Mouse (Mus musculus): ENCODE data around the gene Wsb2. TPM values are rescaled to one million over a fixed set of nuclear protein-coding genes. Genes with fewer than 3 reads are reported as not detected.

The Wsb2 gene
- polyA plus RNA-seq, 1 experiment from 2014 or later = 69.8 TPM

DNA sequence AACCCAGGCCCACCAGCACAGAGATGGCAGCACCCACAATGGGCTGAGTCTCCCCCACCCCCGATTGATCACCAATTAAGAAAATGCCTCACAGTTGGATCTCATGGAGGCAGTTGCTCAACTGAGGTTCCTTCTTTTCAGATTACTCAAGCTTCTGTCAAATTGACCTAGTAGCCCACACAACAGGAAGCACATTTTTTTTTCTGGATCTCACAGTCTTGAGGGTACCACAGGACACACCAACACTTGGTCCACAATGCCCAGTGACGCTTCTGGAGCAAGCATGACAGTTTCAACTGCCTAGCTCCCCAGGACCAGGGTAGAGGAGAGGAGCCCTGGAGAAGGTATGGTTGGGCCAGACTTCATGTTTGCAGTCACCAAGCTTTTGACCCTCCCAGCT is 60.3 kb downstream of the Wsb2 start:
- no peak for ATAC-seq (ENCODE audit: borderline replicate concordance, extremely low read depth, low FRiP score, low TSS enrichment)
- no peak overlapping the region for H3K4me2 ChIP-seq

More for the DNA sequence above, 60.3 kb downstream of the Wsb2 start:
- Histone ChIP-seq H3K27ac (no peak overlapping the region), H3K36me3 (no peaks in the 10 kb centered on the region), H3K4me1 (peaks cover 8% of the 10 kb centered on the region), H3K27me3 (peaks cover 45% of the 10 kb centered on the region), H3K4me3 (no peak overlapping the region), H3K9ac (no peak overlapping the region), H3K9me3 (no peaks in the 10 kb centered on the region)
- 75% methylated on average over 2 of the region's 2 CpGs for WGBS

Other genes starting within 250 kb of the Wsb2 start
- gene Suds3, start 241.2 kb upstream of the Wsb2 start, polyA plus RNA-seq (2015; fragmentation: Nextera tagmentation; extraction: Ambion mirVana) = 74.0 and 78.8 TPM in 2 replicates
- 22.4 and 27.3 TPM in 2 replicates for gene Taok3, start 237.2 kb upstream of the Wsb2 start, polyA plus RNA-seq (2015; fragmentation: Nextera tagmentation; extraction: Ambion mirVana)
- gene Pebp1, start 69.7 kb upstream of the Wsb2 start, polyA plus RNA-seq (2015; fragmentation: Nextera tagmentation; extraction: Ambion mirVana) = 726 and 749 TPM in 2 replicates
- 15.8 and 16.6 TPM in 2 replicates for gene Vsig10, start 38.2 kb upstream of the Wsb2 start, polyA plus RNA-seq (2015; fragmentation: Nextera tagmentation; extraction: Ambion mirVana)
- gene Rfc5, start 31.7 kb downstream of the Wsb2 start, polyA plus RNA-seq (2015; fragmentation: Nextera tagmentation; extraction: Ambion mirVana) = 128 and 130 TPM in 2 replicates
- gene Ksr2, start 56.7 kb downstream of the Wsb2 start, polyA plus RNA-seq (2015; fragmentation: Nextera tagmentation; extraction: Ambion mirVana) = 0.34 and 0.58 TPM in 2 replicates